Mouse (Mus musculus) midbrain, postnatal 0 days (tissue): ENCODE measurements around the gene Osbpl5. TPM values are rescaled to one million over a fixed set of nuclear protein-coding genes. Genes with fewer than 3 reads are reported as not detected.
A peak's percentile ranks its signal among the peaks of the same experiment; 100 is the strongest.

Source experiments
- ATAC-seq: fragments of 200-750 bp; cut with Nextera tagmentation; 2 replicates; pipeline ENCODE4 v1.8.0; 2017; ENCODE audit warnings: moderate number of reproducible peaks, mild to moderate bottlenecking, moderate TSS enrichment, moderate library complexity; ENCODE audit not compliant: low FRiP score
- DNase-seq: peaks from one replicate; pipeline ENCODE4 v3.0.0-alpha.2; 2015; ENCODE audit warnings: low spot score
- H3K27ac ChIP-seq: fragments of 300-500 bp; sonication (generic); 2 replicates; pipeline ENCODE4 v1.5.1; 2014; ENCODE audit warnings: low read depth, mild to moderate bottlenecking, low read length, mixed read lengths
- H3K27me3 ChIP-seq: fragments of 300-500 bp; sonication (generic); 2 replicates; pipeline ENCODE4 v1.6.1; 2014; ENCODE audit warnings: low read length, control low read depth, mixed read lengths; ENCODE audit not compliant: insufficient read depth
- H3K36me3 ChIP-seq: fragments of 300-500 bp; sonication (generic); 2 replicates; pipeline ENCODE4 v1.6.1; 2014; ENCODE audit warnings: low read length, control low read depth, mixed read lengths; ENCODE audit not compliant: insufficient read depth
- H3K4me1 ChIP-seq: fragments of 300-500 bp; sonication (generic); 2 replicates; pipeline ENCODE4 v1.6.1; 2014; ENCODE audit warnings: mild to moderate bottlenecking, control low read depth, antibody characterized with exemption, low read length, mixed read lengths; ENCODE audit not compliant: insufficient read depth
- H3K4me2 ChIP-seq: fragments of 300-500 bp; sonication (generic); 2 replicates; pipeline ENCODE4 v1.6.1; 2014; ENCODE audit warnings: low read depth, mild to moderate bottlenecking, low read length, mixed read lengths; ENCODE audit not compliant: poor library complexity, severe bottlenecking
- H3K4me3 ChIP-seq: fragments of 300-500 bp; sonication (generic); 2 replicates; pipeline ENCODE4 v1.5.1; 2014; ENCODE audit warnings: low read depth, mild to moderate bottlenecking, low read length, moderate library complexity
- H3K9ac ChIP-seq: fragments of 300-500 bp; sonication (generic); replicated peaks from 2 replicates; pipeline ENCODE4 v1.6.1; 2014; ENCODE audit warnings: mild to moderate bottlenecking, low read length, moderate library complexity, mixed read lengths; ENCODE audit not compliant: poor library complexity, severe bottlenecking
- H3K9me3 ChIP-seq: fragments of 300-500 bp; sonication (generic); 2 replicates; pipeline ENCODE4 v1.6.1; 2016; ENCODE audit warnings: low read length, control low read depth
- CTCF ChIP-seq: IDR thresholded peaks from 2 replicates; pipeline ENCODE4 v1.5.1; 2016; ENCODE audit warnings: antibody characterized with exemption, mild to moderate bottlenecking
- WGBS: fragments of 180-500 bp; shearing (Covaris S2); extraction: QIAGEN DNeasy Blood & Tissue Kit; methylation state at CpG from one replicate; pipeline ENCODE4 v1.1.7; 2014; 5-methylcytosine and 5-hydroxymethylcytosine counted together
- polyA plus RNA-seq: library from polyadenylated mRNA; unstranded; fragments of >200 nt; fragmentation: Nextera tagmentation; extraction: Ambion mirVana; gene quantifications from 2 replicates; pipeline ENCODE4 v1.2.1, GENCODE M21; 2015
- total RNA-seq: library from RNA; depleted of rRNA; stranded (reverse); fragments of >200 nt; gene quantifications from 2 replicates; pipeline ENCODE4 v1.2.3, GENCODE M21; 2014

The Osbpl5 gene
- total and polyA plus RNA-seq, 2 experiments from 2014 or later: 26.7 to 52.6 TPM

GRCm38 (mm10) chr7:143752056-143752455 lies 4.7 kb downstream of the Osbpl5 start:
- TF ChIP-seq CTCF: no peak
- H3K4me3 ChIP-seq: no peak overlapping the region
- H3K9ac ChIP-seq: no peak overlapping the region
- ATAC-seq (no peak), DNase-seq (no peak)
- peaks cover 5% of the 10 kb centered on the region; the same call in 1 of the 2 replicates for H3K27me3 ChIP-seq
- H3K36me3 ChIP-seq: no peaks in the 10 kb centered on the region
- H3K4me1 ChIP-seq: peaks cover 5% of the 10 kb centered on the region; the same call in 1 of the 2 replicates
- no peaks in the 10 kb centered on the region for H3K9me3 ChIP-seq
- 82% methylated on average over 4 of the region's 4 CpGs for WGBS
- H3K27ac ChIP-seq: no peak overlapping the region
- no peak overlapping the region for H3K4me2 ChIP-seq

- H3K27ac ChIP-seq: no peak overlapping the region
- no peak overlapping the region for H3K4me2 ChIP-seq
- DNase-seq (no peak), ATAC-seq (no peak)
- peaks cover 4% of the 10 kb centered on the region; the same call in 1 of the 2 replicates for H3K27me3 ChIP-seq
- no peak overlapping the region for H3K4me3 ChIP-seq
- H3K4me1 ChIP-seq: no peaks in the 10 kb centered on the region
- WGBS: 67% methylated on average over 1 of the region's 1 CpGs
- no peaks in the 10 kb centered on the region for H3K9me3 ChIP-seq
- H3K9ac ChIP-seq: no peak overlapping the region
- no peak for TF ChIP-seq CTCF
- no peaks in the 10 kb centered on the region for H3K36me3 ChIP-seq
Measured at GRCm38 (mm10) chr7:143751380-143751779, 5.4 kb downstream of the Osbpl5 start.

GRCm38 (mm10) chr7:143749045-143749444 lies 7.7 kb downstream of the Osbpl5 start:
- WGBS: 69% methylated on average over 3 of the region's 3 CpGs
- H3K9ac ChIP-seq: no peak overlapping the region
- ATAC-seq (no peak), DNase-seq (no peak)
- no peaks in the 10 kb centered on the region for H3K4me1 ChIP-seq
- H3K27me3 ChIP-seq: no peaks in the 10 kb centered on the region
- H3K36me3 ChIP-seq: no peaks in the 10 kb centered on the region
- H3K4me2 ChIP-seq: no peak overlapping the region
- no peaks in the 10 kb centered on the region for H3K9me3 ChIP-seq
- no peak overlapping the region for H3K27ac ChIP-seq
- H3K4me3 ChIP-seq: no peak overlapping the region
- no peak for TF ChIP-seq CTCF

- no peaks in the 10 kb centered on the region for H3K36me3 ChIP-seq
- H3K4me3 ChIP-seq: peak overlapping the region; percentile 9; the same call in 1 of the 2 replicates
- H3K4me1 ChIP-seq: no peaks in the 10 kb centered on the region
- 2% methylated on average over 16 of the region's 16 CpGs for WGBS
- H3K27ac ChIP-seq: 0 out of 2 replicates have a peak overlapping the region, but pooled peaks have one; percentile 32
- ATAC-seq (peak; percentile 85), DNase-seq (peak; percentile 96)
- H3K9ac ChIP-seq: 0 out of 2 replicates have a peak overlapping the region, but pooled peaks have one; percentile 24
- peak; percentile 91 for TF ChIP-seq CTCF
- peak overlapping the region; percentile 43 for H3K4me2 ChIP-seq
- no peaks in the 10 kb centered on the region for H3K9me3 ChIP-seq
- no peaks in the 10 kb centered on the region for H3K27me3 ChIP-seq
Measured at GRCm38 (mm10) chr7:143748041-143748868, 8.5 kb downstream of the Osbpl5 start.

GRCm38 (mm10) chr7:143740653-143741052 lies 16.1 kb downstream of the Osbpl5 start:
- H3K27ac ChIP-seq: peak overlapping the region; percentile 43
- WGBS: 18% methylated on average over 2 of the region's 2 CpGs
- no peak for TF ChIP-seq CTCF
- H3K4me2 ChIP-seq: peak overlapping the region; percentile 69
- H3K4me3 ChIP-seq: peak overlapping the region; percentile 47
- peak overlapping the region; percentile 70 for H3K9ac ChIP-seq
- DNase-seq (no peak), ATAC-seq (peak; percentile 8; the same call in 1 of the 2 replicates)
- H3K36me3 ChIP-seq: no peaks in the 10 kb centered on the region
- peaks cover 13% of the 10 kb centered on the region for H3K4me1 ChIP-seq
- H3K9me3 ChIP-seq: no peaks in the 10 kb centered on the region
- H3K27me3 ChIP-seq: no peaks in the 10 kb centered on the region
